Mouse (Mus musculus) C2C12 (cell line): ENCODE data around the gene Syndig1l. TPM values are rescaled to one million over a fixed set of nuclear protein-coding genes. Genes with fewer than 3 reads are reported as not detected.
A peak's percentile ranks its signal among the peaks of the same experiment; 100 is the strongest.

Experiments used
- H3K27me3 ChIP-seq: one replicate; pipeline ENCODE4 v1.6.1; 2011; ENCODE audit not compliant: control insufficient read depth, insufficient read depth, insufficient read length
- H3K36me3 ChIP-seq: one replicate; pipeline ENCODE4 v1.6.1; 2011; ENCODE audit not compliant: control insufficient read depth, insufficient read depth
- H3K4me3 ChIP-seq: one replicate; pipeline ENCODE4 v1.5.1; 2011; ENCODE audit warnings: mild to moderate bottlenecking, control low read depth; ENCODE audit not compliant: poor library complexity, insufficient read depth, severe bottlenecking
- H3K79me2 ChIP-seq: one replicate; pipeline ENCODE4 v1.6.1; 2011; ENCODE audit not compliant: control insufficient read depth, insufficient read depth
- H3K79me3 ChIP-seq: one replicate; pipeline ENCODE4 v1.6.1; 2011; ENCODE audit warnings: low read depth, control low read depth
- H3ac ChIP-seq: one replicate; pipeline ENCODE3; 2011; ENCODE audit warnings: low read depth; ENCODE audit not compliant: control insufficient read depth, insufficient read length
- CEBPB ChIP-seq: IDR thresholded peaks from one replicate; pipeline ENCODE4 v1.6.1; 2011; ENCODE audit warnings: low read depth, mild to moderate bottlenecking, control low read depth, moderate library complexity
- CTCF ChIP-seq: IDR thresholded peaks from one replicate; pipeline ENCODE4 v1.5.1; 2011; ENCODE audit not compliant: control insufficient read depth, insufficient read depth, insufficient read length
- FOSL1 ChIP-seq: IDR thresholded peaks from one replicate; pipeline ENCODE4 v1.8.0; 2011; ENCODE audit warnings: mild to moderate bottlenecking, low read length; ENCODE audit not compliant: poor library complexity, insufficient read depth, severe bottlenecking
- MAX ChIP-seq: IDR thresholded peaks from one replicate; pipeline ENCODE4 v1.6.1; 2011; ENCODE audit warnings: mild to moderate bottlenecking, control low read depth
- MYOD1 ChIP-seq: IDR thresholded peaks from one replicate; pipeline ENCODE4 v1.6.1; 2011; ENCODE audit warnings: low read depth; ENCODE audit not compliant: control insufficient read depth, insufficient read length
- MYOG ChIP-seq: IDR thresholded peaks from one replicate; pipeline ENCODE4 v1.6.1; 2011; ENCODE audit not compliant: control insufficient read depth, insufficient read length; ENCODE audit errors: extremely low read depth
- USF1 ChIP-seq: IDR thresholded peaks from one replicate; pipeline ENCODE4 v1.6.1; 2011; ENCODE audit warnings: low read depth, mild to moderate bottlenecking, control low read depth, moderate library complexity
- long read RNA-seq, 2 experiments: library from polyadenylated mRNA; unstranded; transcript quantifications; one replicate each; pipeline ENCODE4 v2.0.0; 2019 to 2020
- polyA plus RNA-seq: library from polyadenylated mRNA; unstranded; fragments of >200 nt; fragmentation: generic; extraction: Trizol; gene quantifications from one replicate; pipeline ENCODE4 v1.2.1, GENCODE M21; 2012; ENCODE audit warnings: missing spikeins

The Syndig1l gene
- polyA plus RNA-seq: not detected
- long read RNA-seq, experiment 1: 0 reads
- long read RNA-seq, experiment 2: 0 reads

DNA sequence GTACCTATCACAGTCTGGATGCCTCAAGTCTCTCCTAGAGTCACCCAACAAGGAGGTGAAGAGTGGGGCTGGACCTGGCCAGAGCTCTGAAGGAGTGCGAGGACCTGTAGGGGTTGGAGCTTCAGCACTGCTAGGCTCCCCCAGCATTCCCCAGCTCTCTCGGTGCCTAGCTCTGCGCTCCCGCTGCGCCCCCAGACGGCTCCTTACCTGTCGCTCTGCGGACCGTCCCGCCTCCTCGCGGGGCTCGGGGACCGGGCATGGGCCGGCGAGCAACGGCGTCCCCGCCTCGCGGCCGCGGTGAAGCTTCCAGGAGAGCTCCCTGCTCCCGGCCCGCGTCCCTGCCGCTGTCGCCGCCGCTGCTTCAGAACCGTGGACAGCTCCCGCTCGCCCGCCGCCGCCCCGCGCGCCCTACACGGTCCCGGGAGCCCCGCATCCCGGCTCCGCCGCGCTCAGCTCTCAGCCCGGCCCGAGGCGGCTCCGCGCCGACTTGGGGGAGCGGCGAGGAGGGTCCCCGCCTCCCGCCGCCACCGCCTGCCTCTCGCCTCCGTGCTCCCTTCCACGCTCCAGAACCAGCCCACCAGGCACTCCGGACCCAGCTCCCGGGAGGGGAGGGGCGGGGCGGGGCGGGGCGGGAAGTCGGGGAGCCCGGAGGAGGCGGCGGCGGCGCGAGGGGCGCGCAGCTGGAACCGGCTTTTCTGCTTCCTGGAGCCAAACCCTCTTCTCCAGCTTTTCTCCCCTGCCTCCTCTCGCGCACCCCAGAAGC lies at the start of gene Syndig1l:
TSS of gene Syndig1l (minus strand) at position 513 of the 763 bp plus-strand sequence.
- H3K27me3 ChIP-seq: peaks cover 55% of the 10 kb centered on the region
- TF ChIP-seq MAX: no peak
- peak; percentile 5 for TF ChIP-seq CTCF

DNA sequence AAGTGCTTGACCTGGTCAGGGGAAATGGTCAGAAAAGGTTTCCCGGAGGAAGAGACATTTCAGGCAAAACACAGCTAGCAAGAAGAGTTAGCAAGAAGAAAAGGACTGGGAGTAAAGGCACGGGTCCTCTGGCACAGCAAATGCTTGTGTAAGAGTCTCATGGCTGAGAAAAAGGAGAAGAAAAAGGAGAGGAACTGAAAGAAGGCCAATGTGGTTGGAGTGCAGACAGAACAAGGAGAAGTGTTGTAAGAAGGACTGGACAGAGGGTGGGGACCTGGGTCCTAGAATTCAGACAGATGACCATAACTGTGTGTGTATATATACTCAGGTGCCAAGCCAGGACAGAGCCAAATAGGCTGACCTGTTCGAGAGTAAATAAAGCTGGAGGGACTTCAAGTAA lies 49.5 kb upstream of the Syndig1l start:
- H3K4me3 ChIP-seq: no peak overlapping the region
- H3K36me3 ChIP-seq: no peaks in the 10 kb centered on the region
- TF ChIP-seq USF1 (no peak), CEBPB (no peak), MYOD1 (no peak), FOSL1 (no peak), MYOG (no peak), CTCF (no peak), MAX (no peak)
- H3K79me2 ChIP-seq: no peaks in the 10 kb centered on the region
- no peaks in the 10 kb centered on the region for H3K27me3 ChIP-seq
- no peak overlapping the region for H3ac ChIP-seq
- H3K79me3 ChIP-seq: no peaks in the 10 kb centered on the region

More for the DNA sequence above, at the start of gene Syndig1l:
- Histone ChIP-seq H3K36me3 (no peaks in the 10 kb centered on the region), H3K79me2 (no peaks in the 10 kb centered on the region), H3K79me3 (no peaks in the 10 kb centered on the region), H3K4me3 (no peak within 1 kb of the TSS), H3ac (no peak within 1 kb of the TSS)

DNA sequence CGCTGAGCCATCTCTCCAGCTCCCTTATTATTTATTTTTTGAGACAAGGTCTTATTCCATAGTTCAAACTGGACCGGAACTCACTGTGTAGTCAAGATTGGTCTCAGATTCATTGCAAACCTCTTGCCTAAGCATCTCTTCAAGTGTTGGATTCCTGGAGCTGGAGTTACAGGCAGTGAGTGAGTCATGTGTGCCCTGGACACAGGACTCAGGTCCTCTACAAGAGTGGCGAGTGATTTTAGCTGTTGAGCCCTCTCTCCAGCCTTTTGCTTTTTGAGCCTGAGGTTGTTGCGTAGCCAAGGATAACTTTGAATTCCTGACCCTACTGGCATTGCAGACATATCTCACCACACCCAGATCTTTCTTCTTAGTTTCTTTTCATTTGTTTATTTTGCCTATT lies 47.1 kb upstream of the Syndig1l start:
- H3K79me3 ChIP-seq: no peaks in the 10 kb centered on the region
- H3ac ChIP-seq: no peak overlapping the region
- no peak overlapping the region for H3K4me3 ChIP-seq
- no peaks in the 10 kb centered on the region for H3K36me3 ChIP-seq
- TF ChIP-seq CTCF (no peak), USF1 (no peak), MAX (no peak)
- H3K79me2 ChIP-seq: no peaks in the 10 kb centered on the region
- H3K27me3 ChIP-seq: no peaks in the 10 kb centered on the region

DNA sequence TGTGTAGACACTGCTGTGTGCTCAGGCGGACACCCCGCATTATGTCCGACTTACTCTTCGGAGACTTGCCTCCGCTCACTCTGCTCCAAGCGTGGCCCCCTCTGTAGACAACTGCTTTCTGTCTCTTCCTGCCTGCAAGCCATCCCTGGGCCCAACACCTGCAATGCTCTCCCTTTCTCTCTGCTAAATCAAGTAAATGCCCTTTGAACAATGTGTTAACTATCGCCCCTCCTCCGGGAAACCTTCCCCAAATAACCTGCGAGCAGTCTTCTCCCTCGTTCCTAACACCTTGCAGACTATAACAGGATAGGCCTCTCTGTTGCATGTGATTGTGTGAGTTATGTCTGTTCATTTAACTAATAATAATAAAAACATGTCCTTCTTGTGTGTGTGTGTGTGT lies 44.9 kb upstream of the Syndig1l start:
- TF ChIP-seq MYOD1 (no peak), CTCF (no peak), MYOG (no peak), USF1 (no peak), CEBPB (no peak), MAX (no peak), FOSL1 (no peak)
- Histone ChIP-seq H3K4me3 (no peak overlapping the region), H3K36me3 (no peaks in the 10 kb centered on the region)

DNA sequence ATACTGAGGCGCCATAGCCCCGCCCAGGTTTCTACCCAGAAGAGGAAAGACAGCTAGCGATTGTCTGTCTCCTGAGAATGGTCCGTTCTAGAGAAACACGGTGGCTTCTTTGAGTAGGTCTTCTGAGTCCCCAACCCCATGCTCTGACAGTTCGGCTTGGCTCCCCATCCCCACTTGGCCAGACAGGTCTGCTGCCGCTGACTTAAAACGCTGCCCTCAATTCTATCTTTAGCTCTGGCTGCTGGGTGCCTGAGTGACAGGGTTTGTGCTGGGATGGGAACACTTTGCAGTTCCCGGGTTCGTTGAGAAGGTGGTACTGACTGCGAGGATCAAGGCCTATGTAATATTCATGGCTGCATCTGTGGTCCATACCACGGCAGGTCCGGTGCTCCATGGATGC lies 34.7 kb upstream of the Syndig1l start:
- H3K36me3 ChIP-seq: no peaks in the 10 kb centered on the region
- H3K79me2 ChIP-seq: no peaks in the 10 kb centered on the region
- H3K79me3 ChIP-seq: no peaks in the 10 kb centered on the region
- peaks cover 18% of the 10 kb centered on the region for H3K27me3 ChIP-seq
- TF ChIP-seq FOSL1 (no peak), MYOD1 (no peak), MYOG (no peak), CTCF (no peak), USF1 (no peak), MAX (no peak), CEBPB (no peak)
- H3K4me3 ChIP-seq: no peak overlapping the region
- H3ac ChIP-seq: no peak overlapping the region

More for the DNA sequence above, 44.9 kb upstream of the Syndig1l start:
- H3K79me2 ChIP-seq: no peaks in the 10 kb centered on the region
- H3K79me3 ChIP-seq: no peaks in the 10 kb centered on the region
- no peak overlapping the region for H3ac ChIP-seq
- H3K27me3 ChIP-seq: no peaks in the 10 kb centered on the region

DNA sequence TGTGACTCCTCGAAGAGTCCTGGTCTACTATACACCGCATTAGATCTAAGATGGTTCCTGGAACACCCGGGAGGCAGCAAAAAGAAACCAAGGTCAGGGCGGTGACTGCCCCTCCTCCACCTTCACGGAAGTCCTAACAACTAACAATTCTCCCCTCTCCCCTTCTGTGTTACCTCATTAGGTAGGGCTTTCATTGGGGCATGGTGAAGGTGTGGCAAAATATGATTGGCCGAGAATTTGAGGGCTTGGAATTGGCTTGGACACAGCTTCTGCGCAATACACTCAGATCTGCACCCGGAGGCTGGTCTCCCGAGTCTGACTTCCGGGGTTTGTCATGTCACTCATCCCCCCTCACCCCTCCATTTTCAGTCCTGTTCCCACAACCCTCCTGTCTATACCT lies 29.8 kb upstream of the Syndig1l start:
- H3K27me3 ChIP-seq: peaks cover 3% of the 10 kb centered on the region
- H3K79me2 ChIP-seq: no peaks in the 10 kb centered on the region
- H3ac ChIP-seq: no peak overlapping the region
- H3K36me3 ChIP-seq: no peaks in the 10 kb centered on the region
- no peaks in the 10 kb centered on the region for H3K79me3 ChIP-seq
- TF ChIP-seq FOSL1 (no peak), MYOD1 (no peak), USF1 (no peak), MYOG (no peak), MAX (no peak), CEBPB (no peak), CTCF (no peak)
- H3K4me3 ChIP-seq: no peak overlapping the region
